Mouse (Mus musculus): ENCODE results near the gene Ctdnep1. TPM values are rescaled to one million over a fixed set of nuclear protein-coding genes. Genes with fewer than 3 reads are reported as not detected.

Gene Ctdnep1
- polyA plus RNA-seq, 1 experiment from 2014 or later = 23.9 TPM

DNA sequence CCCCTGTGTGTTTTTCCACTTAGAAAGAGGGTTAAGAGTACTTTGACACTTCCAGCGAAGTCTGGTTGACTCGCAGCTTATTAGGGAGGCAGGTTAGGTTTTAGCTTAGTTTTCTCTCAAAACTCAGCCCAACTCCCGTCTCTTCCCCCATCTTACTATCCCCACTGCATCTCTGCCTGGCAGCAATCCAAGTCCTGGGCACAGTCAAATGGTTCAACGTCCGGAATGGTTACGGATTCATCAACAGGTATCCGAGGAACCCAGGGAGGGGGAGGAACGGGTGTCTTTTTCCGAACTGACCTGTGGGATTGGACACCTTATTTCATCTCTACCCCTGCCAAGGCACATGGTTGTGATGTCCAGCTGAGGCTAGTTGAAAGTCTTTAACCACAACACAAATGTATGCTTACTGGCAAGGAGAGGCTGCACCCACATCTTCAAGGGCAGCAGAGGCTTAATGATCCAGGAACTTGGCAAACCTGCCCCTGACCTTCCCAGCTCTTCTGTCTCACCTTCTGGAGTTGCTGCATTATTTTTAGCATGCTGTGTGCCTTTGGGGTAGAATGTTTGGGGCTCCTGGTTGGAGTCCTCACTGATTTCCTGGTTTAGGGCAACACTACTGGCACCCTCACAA, 44.1 kb upstream of the Ctdnep1 start:
- Histone ChIP-seq H3K4me1 (ENCODE audit: control insufficient read depth, insufficient read depth, low read length) (peaks cover 33% of the 10 kb centered on the region), H3K4me2 (ENCODE audit: low read depth, low read length) (peak overlapping the region; percentile 100), H3K27me3 (ENCODE audit: control insufficient read depth, insufficient read depth, low read length) (0 out of 2 replicates have a peak, but pooled peaks cover 6% of the 10 kb centered on the region), H3K36me3 (ENCODE audit: control insufficient read depth, insufficient read depth) (no peaks in the 10 kb centered on the region), H3K9ac (ENCODE audit: low read length) (peak overlapping the region; percentile 66), H3K4me3 (ENCODE audit: low read length) (peak overlapping the region; percentile 65), H3K27ac (ENCODE audit: low read length) (peak overlapping the region; percentile 60), H3K9me3 (replicated peaks; ENCODE audit: control insufficient read depth, low read length) (no peaks in the 10 kb centered on the region)
- no peak for ATAC-seq (replicated peaks; ENCODE audit: extremely low read depth, insufficient read depth, low FRiP score)
- 34% methylated on average over 9 of the region's 9 CpGs for WGBS

DNA sequence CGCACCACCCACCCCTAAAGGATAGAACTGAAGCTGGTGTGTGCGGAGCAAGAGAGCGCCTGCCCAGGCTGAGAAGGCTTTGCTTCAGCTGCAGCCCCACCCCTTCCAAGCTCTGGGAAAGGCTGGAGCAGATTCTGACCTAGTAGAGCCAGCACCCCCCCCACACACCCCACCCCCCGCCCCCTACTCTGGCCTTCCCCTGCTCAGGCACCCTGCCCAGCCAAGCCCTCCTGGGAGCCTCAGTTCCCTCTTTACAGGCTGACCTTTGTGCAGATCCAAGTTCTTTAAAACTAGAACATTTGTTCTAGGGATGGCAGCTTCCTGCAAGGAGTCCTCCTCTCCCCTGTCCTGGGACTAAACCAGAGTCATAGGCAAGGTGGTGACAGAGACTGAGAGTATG, 43.6 kb upstream of the Ctdnep1 start:
- 0 out of 2 replicates have a peak, but pooled peaks cover 6% of the 10 kb centered on the region for H3K27me3 ChIP-seq (ENCODE audit: control insufficient read depth, insufficient read depth, low read length)
- no peak overlapping the region; the same call in 1 of the 2 replicates for H3K4me3 ChIP-seq (ENCODE audit: low read length)
- H3K36me3 ChIP-seq (ENCODE audit: control insufficient read depth, insufficient read depth) = no peaks in the 10 kb centered on the region
- peak overlapping the region; percentile 66 for H3K9ac ChIP-seq (ENCODE audit: low read length)
- H3K27ac ChIP-seq (ENCODE audit: low read length) = peak overlapping the region; percentile 60
- no peaks in the 10 kb centered on the region for H3K9me3 ChIP-seq (replicated peaks; ENCODE audit: control insufficient read depth, low read length)
- H3K4me2 ChIP-seq (ENCODE audit: low read depth, low read length) = peak overlapping the region; percentile 100
- WGBS = 33% methylated on average over 4 of the region's 4 CpGs
- no peak for ATAC-seq (replicated peaks; ENCODE audit: extremely low read depth, insufficient read depth, low FRiP score)
- H3K4me1 ChIP-seq (ENCODE audit: control insufficient read depth, insufficient read depth, low read length) = peaks cover 33% of the 10 kb centered on the region

DNA sequence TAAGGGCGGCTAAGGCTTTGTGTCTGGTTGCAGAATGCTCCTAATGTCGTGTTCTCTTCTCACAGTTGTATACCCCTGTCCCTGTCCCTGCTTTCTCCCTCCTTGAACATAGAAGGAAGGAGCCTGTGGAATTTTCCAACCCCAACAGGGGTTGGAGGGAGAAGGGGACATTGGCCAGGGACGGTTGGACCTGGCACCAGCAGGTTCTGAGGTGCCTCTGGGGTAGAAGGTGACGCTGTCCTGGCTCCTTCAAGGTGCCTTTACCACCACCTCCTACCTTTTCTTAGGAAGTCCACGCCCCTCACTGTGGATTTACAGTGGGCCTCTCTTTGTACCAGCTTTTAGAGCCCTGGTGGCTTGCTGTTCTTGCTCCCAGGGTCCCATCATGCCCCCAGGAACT, 43.1 kb upstream of the Ctdnep1 start:
- H3K4me3 ChIP-seq (ENCODE audit: low read length) = no peak overlapping the region
- peak overlapping the region; percentile 60 for H3K27ac ChIP-seq (ENCODE audit: low read length)
- H3K27me3 ChIP-seq (ENCODE audit: control insufficient read depth, insufficient read depth, low read length) = 0 out of 2 replicates have a peak, but pooled peaks cover 6% of the 10 kb centered on the region
- no peaks in the 10 kb centered on the region for H3K9me3 ChIP-seq (replicated peaks; ENCODE audit: control insufficient read depth, low read length)
- peaks cover 3% of the 10 kb centered on the region; the same call in 1 of the 2 replicates for H3K36me3 ChIP-seq (ENCODE audit: control insufficient read depth, insufficient read depth)
- 62% methylated on average over 5 of the region's 5 CpGs for WGBS
- peak overlapping the region; percentile 66 for H3K9ac ChIP-seq (ENCODE audit: low read length)
- H3K4me2 ChIP-seq (ENCODE audit: low read depth, low read length) = peak overlapping the region; percentile 100; the same call in 1 of the 2 replicates
- H3K4me1 ChIP-seq (ENCODE audit: control insufficient read depth, insufficient read depth, low read length) = peaks cover 33% of the 10 kb centered on the region
- ATAC-seq (replicated peaks; ENCODE audit: extremely low read depth, insufficient read depth, low FRiP score) = no peak

DNA sequence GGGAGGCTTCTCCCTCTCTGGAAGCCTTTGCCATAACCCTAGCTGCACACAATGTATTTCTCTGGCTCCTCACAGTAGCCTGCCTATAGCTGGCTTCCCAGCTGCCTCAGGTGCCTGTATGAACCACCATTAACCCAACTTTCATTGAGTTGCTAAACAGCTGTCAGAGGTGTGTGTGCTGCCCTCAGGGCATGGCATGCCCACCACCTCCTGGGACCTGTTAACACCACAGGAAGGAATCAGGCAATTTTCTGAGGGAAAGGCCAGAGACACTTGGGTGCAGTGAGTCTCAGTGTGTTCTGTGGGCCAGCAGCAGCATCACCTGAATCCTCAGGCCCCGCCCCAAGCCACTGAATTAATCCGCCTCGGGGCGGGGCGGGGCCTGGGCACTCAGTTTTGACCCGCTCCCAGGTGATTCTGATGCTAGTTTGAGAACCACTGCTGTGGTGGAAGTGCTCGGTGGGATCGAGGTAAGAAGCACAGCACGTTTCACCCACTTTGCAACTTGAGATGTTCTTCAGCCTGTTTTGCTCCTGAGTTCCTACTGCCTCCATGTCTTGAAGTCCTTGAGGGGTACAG, 42.5 kb upstream of the Ctdnep1 start:
- H3K9me3 ChIP-seq (replicated peaks; ENCODE audit: control insufficient read depth, low read length) = no peaks in the 10 kb centered on the region
- WGBS = 41% methylated on average over 9 of the region's 9 CpGs
- ATAC-seq (replicated peaks; ENCODE audit: extremely low read depth, insufficient read depth, low FRiP score) = no peak
- H3K27me3 ChIP-seq (ENCODE audit: control insufficient read depth, insufficient read depth, low read length) = 0 out of 2 replicates have a peak, but pooled peaks cover 6% of the 10 kb centered on the region
- no peak overlapping the region for H3K4me2 ChIP-seq (ENCODE audit: low read depth, low read length)
- H3K36me3 ChIP-seq (ENCODE audit: control insufficient read depth, insufficient read depth) = peaks cover 3% of the 10 kb centered on the region; the same call in 1 of the 2 replicates
- no peak overlapping the region for H3K4me3 ChIP-seq (ENCODE audit: low read length)
- H3K4me1 ChIP-seq (ENCODE audit: control insufficient read depth, insufficient read depth, low read length) = peaks cover 33% of the 10 kb centered on the region
- H3K27ac ChIP-seq (ENCODE audit: low read length) = no peak overlapping the region; the same call in 1 of the 2 replicates
- H3K9ac ChIP-seq (ENCODE audit: low read length) = no peak overlapping the region

DNA sequence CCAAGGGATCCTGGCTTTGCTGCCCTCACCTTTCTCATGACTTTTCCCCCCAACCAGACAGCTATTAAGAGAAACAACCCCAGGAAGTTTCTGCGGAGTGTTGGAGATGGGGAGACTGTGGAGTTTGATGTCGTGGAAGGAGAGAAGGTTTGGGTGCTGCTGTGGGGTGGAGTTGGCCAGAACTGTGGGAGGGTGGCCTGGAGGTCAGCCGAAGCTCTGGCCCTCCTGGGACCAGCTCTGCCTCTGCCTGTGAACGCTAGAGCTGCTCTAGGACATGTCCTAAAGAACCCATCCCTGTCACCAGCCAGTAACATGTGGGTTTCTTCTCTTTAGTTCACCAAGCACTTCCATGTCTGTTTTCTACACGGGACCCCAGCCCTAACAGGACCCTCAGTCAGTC, 41.8 kb upstream of the Ctdnep1 start:
- H3K4me2 ChIP-seq (ENCODE audit: low read depth, low read length) = no peak overlapping the region
- WGBS = 57% methylated on average over 5 of the region's 5 CpGs

DNA sequence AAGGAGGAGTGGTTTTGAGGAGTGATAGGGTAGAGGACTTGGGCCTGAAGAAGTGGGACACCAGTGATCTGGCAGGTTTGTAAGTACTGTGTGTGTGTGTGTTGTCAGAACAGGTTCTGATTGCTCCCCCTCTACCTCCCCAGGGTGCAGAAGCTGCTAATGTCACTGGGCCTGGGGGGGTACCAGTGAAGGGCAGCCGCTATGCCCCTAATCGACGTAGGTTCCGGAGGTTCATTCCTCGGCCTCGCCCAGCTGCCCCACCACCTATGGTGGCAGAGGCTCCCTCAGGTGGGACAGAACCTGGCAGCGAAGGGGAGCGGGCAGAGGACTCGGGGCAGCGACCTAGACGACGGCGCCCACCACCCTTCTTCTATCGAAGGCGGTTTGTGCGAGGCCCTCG, 41.2 kb upstream of the Ctdnep1 start:
- 91% methylated on average over 17 of the region's 17 CpGs for WGBS
- H3K27me3 ChIP-seq (ENCODE audit: control insufficient read depth, insufficient read depth, low read length) = 0 out of 2 replicates have a peak, but pooled peaks cover 6% of the 10 kb centered on the region

More for the DNA sequence above, 41.8 kb upstream of the Ctdnep1 start:
- Histone ChIP-seq H3K4me3 (ENCODE audit: low read length) (no peak overlapping the region), H3K9me3 (replicated peaks; ENCODE audit: control insufficient read depth, low read length) (no peaks in the 10 kb centered on the region), H3K9ac (ENCODE audit: low read length) (no peak overlapping the region), H3K4me1 (ENCODE audit: control insufficient read depth, insufficient read depth, low read length) (peaks cover 33% of the 10 kb centered on the region), H3K27ac (ENCODE audit: low read length) (no peak overlapping the region), H3K27me3 (ENCODE audit: control insufficient read depth, insufficient read depth, low read length) (0 out of 2 replicates have a peak, but pooled peaks cover 6% of the 10 kb centered on the region), H3K36me3 (ENCODE audit: control insufficient read depth, insufficient read depth) (peaks cover 5% of the 10 kb centered on the region)
- no peak for ATAC-seq (replicated peaks; ENCODE audit: extremely low read depth, insufficient read depth, low FRiP score)

DNA sequence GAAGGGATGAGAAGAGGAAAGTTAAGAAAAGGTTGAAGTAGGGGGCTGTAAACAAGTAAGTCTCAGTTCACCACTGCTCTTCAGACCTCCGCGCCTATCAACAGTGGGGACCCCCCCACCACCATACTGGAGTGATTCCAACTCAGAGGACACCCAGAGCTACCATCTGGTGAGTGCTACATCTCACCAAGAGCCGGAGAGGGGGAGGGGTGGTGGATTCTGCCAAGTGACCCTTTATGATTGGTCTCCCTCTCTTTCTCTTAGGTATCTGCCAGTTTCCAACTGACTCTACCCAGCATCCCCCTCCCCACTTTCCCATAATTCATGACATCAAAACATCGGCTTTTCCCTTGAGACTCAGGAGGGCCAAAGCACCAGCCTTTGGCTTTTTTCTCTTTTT, 40.0 kb upstream of the Ctdnep1 start:
- Histone ChIP-seq H3K9ac (ENCODE audit: low read length) (no peak overlapping the region), H3K27ac (ENCODE audit: low read length) (no peak overlapping the region), H3K4me1 (ENCODE audit: control insufficient read depth, insufficient read depth, low read length) (peaks cover 22% of the 10 kb centered on the region), H3K27me3 (ENCODE audit: control insufficient read depth, insufficient read depth, low read length) (0 out of 2 replicates have a peak, but pooled peaks cover 4% of the 10 kb centered on the region), H3K9me3 (replicated peaks; ENCODE audit: control insufficient read depth, low read length) (no peaks in the 10 kb centered on the region), H3K4me3 (ENCODE audit: low read length) (no peak overlapping the region), H3K4me2 (ENCODE audit: low read depth, low read length) (no peak overlapping the region), H3K36me3 (ENCODE audit: control insufficient read depth, insufficient read depth) (peaks cover 20% of the 10 kb centered on the region)
- 62% methylated on average over 4 of the region's 4 CpGs for WGBS
- ATAC-seq (replicated peaks; ENCODE audit: extremely low read depth, insufficient read depth, low FRiP score) = no peak

More for the DNA sequence above, 41.2 kb upstream of the Ctdnep1 start:
- Histone ChIP-seq H3K4me1 (ENCODE audit: control insufficient read depth, insufficient read depth, low read length) (peaks cover 29% of the 10 kb centered on the region), H3K4me2 (ENCODE audit: low read depth, low read length) (no peak overlapping the region), H3K9me3 (replicated peaks; ENCODE audit: control insufficient read depth, low read length) (no peaks in the 10 kb centered on the region), H3K27ac (ENCODE audit: low read length) (no peak overlapping the region), H3K36me3 (ENCODE audit: control insufficient read depth, insufficient read depth) (peaks cover 10% of the 10 kb centered on the region), H3K4me3 (ENCODE audit: low read length) (no peak overlapping the region), H3K9ac (ENCODE audit: low read length) (no peak overlapping the region)
- ATAC-seq (replicated peaks; ENCODE audit: extremely low read depth, insufficient read depth, low FRiP score) = no peak

DNA sequence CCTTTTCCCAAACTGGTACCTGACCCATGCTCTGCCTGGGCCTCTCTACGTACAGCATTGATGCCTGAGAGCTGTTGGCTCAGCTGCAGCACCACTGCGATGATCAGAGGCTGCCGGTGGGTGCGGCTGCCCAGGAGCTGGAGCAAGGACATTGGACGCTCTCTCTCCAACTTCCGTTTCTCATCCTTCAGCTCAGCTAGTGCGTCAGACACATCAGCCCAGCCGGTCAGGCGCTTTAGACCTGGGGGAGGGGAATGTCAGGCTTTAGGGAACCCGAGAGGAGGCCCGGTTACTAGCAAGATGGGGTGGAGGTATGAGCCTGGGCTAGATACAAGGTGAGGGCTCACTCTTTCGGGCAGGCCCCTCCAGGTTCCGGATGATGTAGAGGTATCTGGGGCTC, 35.7 kb upstream of the Ctdnep1 start:
- no peak overlapping the region for H3K4me3 ChIP-seq (ENCODE audit: low read length)
- WGBS = 71% methylated on average over 13 of the region's 13 CpGs

More for the DNA sequence above, 35.7 kb upstream of the Ctdnep1 start:
- no peak for ATAC-seq (replicated peaks; ENCODE audit: extremely low read depth, insufficient read depth, low FRiP score)
- no peak overlapping the region for H3K27ac ChIP-seq (ENCODE audit: low read length)
- peaks cover 9% of the 10 kb centered on the region for H3K4me1 ChIP-seq (ENCODE audit: control insufficient read depth, insufficient read depth, low read length)
- no peaks in the 10 kb centered on the region for H3K9me3 ChIP-seq (replicated peaks; ENCODE audit: control insufficient read depth, low read length)
- H3K27me3 ChIP-seq (ENCODE audit: control insufficient read depth, insufficient read depth, low read length) = no peaks in the 10 kb centered on the region
- H3K4me2 ChIP-seq (ENCODE audit: low read depth, low read length) = no peak overlapping the region
- peaks cover 20% of the 10 kb centered on the region for H3K36me3 ChIP-seq (ENCODE audit: control insufficient read depth, insufficient read depth)
- no peak overlapping the region for H3K9ac ChIP-seq (ENCODE audit: low read length)
